Mouse (Mus musculus) liver, postnatal 0 days (tissue): Measurements from ENCODE around the gene Rplp2.

Experiments used
- CTCF ChIP-seq: sonication (generic); IDR thresholded peaks from 2 replicates; pipeline ENCODE4 v1.5.1; 2016; ENCODE audit warnings: antibody characterized with exemption, low read depth
- EP300 ChIP-seq: IDR thresholded peaks from 2 replicates; pipeline ENCODE4 v1.6.1; 2016; ENCODE audit warnings: antibody characterized with exemption, low read depth, mild to moderate bottlenecking

GRCm38 (mm10) chr7:141495379-141495778 is 48.2 kb downstream of the Rplp2 start:
- TF ChIP-seq CTCF (no peak), EP300 (no peak)
